Mouse (Mus musculus) cerebellum, postnatal 36 days (tissue): ENCODE measurements around the gene a.

Experiments
- DNase-seq, 2 experiments: peaks; one replicate each; pipeline ENCODE4 v3.0.0; 2021 to 2022; ENCODE audit warnings: mixed read lengths in 2 of 2

The a gene

DNA sequence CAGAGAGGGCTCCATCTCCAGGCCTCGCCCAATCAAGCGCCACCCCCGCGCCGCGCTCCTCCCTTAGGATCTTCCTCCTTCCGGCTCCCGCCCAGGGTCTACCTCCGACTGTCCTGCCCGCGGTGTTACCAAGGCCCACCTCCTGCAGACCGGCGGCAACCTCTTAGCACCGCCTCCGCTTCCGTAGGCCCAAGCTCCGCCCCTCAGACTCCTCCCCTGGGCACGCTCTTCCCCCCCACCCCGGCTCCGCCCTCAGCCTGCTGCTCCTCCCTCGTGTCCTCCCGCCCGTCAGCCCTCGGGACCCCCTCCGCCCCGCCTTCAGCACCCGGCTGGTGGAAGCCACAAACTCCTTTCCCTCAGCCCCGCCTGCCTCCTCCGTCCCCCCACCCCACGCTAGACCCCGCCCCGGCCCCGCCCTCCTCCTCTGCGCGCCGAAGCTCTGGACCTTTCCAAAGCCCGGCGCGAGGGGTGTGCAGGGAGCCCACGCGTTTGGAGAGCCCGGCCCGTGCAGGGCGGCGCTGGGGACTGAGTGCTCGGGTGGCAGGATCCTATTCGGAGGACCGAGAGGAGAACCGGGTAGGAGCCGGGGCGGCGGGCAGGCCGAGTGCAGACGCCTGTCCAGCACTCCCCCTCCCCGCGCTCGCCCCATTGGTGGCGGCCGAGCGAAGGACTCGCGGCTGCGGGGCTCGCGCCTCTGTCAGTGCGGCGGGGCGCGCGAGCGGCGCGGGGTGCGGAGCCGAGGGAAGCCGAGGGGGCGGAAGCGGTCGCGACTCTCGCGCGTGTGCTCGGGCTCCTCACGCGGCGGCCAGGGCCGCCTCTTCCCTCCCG is at the start of gene a, which contains the start of gene Raly:
Gene a, plus strand, starts transcription at position 747 of the 828 bp plus-strand sequence.
Gene Raly, plus strand, starts transcription at position 441 of the 828 bp plus-strand sequence.
- peak; percentile 91 to 97 for DNase-seq

DNA sequence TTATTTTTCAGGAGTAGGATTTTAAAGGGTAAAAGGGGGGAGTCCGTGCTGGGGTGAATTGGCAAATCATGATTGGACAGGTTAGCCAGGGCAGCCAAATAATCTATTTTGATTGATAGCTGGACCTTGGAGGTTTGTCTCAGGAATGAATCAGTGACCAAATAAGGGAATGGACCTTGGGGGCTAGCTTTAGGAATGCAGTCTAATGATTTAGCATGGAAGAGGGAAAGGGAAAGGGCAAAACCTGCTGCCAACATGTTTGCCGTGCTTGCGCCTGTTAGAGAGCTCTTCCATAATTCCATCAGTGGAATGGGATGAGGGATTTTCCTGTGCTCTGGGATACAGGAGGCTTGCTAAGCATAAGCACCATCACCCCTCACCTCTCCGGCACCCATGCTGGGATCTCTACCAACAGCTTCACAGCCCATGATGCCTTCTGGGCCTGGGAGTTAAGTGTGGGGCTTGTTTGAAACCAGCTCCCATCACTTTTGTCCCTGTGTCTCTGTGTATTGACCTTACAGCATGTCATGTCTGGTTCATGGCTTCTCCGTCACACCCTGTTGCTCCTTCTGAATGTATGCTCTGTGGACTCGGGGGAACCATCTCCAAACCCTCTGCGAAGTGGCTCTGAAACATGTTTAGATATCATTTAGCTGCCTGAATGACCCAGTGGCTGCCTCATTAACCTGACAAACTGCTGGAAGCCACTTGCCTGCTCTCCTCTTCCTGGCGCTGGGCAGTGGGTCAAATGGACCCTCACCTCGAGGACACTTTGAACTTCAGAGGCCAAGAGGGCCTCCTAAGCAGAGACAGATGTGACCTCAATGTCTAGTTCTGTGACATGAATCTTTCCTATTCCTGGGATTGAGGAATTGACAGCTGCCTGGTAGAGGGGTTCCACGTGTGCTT is 48.0 kb upstream of the a start:
- no peak for DNase-seq

DNA sequence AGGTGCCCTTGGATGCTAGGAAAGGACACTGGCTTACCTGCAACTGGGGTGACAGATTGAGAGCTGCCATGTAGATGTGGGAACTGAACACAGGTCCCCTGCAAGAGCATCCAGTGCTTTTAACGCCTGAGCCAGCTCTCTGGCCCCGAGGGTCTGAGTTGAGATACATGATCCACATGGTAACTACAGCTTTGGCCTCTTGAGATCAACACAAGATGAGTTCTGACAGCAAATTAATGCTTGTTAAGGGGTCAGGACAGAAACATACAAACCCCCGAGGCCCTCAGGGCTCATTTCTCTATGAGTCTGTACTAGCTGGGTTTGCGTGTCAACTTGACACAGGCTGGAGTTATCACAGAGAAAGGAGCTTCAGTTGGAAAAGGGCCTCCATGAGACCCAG is 47.3 kb upstream of the a start:
- DNase-seq = no peak

DNA sequence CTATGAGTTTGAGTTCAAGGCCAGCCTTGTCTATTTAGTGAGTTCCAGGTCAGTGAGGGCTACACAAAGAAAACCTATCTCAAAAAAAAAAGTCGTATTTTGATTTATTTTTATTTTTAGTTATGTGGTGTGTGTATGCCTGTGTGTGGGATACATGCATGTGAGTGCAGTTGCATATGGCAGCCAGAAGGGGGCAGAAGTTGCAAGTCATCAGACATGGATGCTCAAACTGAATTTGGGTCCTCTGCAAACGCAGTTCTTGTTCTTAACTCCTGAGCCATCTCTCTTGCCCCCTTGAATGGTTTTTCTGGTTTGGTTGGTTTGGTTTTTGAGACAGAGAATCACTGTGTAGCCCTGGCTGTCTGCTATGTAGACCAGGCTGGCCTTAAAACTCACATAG is 42.8 kb upstream of the a start:
- DNase-seq = no peak

DNA sequence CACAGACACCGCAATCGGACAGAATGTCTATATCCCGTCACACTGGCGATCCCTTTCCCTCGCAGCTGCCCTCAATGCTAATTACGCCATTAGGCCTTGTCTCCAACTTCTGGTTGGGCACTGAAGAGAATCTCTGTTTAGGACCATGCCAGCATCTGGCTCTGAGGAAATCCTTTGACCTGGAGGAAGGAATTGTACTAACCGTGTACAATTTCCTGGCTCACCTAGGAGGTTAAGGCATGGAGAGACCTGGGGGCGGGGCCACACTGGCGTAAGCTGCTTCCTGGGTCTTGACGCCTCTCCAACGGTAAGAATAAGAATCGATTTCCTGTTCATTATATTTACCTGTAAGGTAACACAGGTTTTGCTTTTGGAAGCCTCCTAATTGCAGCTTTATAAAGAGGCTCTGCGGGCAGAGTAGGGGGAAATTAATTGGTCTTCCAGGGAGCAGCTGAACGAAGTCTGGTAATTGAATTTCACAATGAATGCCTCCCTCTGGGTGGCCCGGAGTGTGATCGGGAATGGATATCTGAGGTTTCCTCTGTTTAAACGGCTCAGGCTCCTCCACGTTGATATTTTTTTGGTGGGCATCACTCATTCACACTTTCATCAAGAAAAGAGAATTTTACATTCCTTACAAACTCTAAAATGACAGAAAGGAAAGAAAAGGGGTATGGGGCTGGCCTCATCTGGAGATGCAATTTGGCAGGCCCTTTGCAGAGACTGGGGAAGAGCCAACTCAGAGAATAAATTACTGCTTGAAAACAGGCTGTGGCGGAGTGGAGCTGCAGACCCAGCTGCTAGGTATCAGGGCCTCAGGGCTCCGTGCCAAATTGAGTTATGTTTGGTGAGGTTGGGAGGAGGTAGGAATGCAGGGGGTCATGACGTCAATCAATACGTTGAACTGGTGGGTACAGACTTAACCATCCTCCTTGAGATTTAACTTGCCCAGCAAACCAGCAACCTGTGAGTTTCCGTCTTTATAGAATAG is 41.9 kb upstream of the a start:
- no peak for DNase-seq

DNA sequence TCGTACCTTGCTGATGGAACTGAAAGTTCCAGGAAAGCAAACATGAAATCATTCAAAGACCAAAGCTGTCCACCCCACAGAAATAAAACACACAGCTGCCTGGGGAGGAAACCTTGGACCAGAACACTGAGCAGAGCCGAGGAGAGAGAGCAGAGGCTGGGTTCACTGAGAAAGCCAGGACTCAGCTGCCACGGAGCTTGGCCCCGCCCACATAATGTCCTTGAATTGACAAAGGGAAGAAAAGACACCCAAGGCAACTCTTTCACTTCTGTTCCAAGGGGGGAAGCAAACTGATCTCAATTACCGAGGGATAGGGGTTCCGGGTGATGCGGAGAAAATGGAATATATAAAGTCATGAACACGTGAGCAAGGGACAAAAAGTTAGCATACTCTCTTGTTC is 39.3 kb upstream of the a start:
- no peak for DNase-seq

DNA sequence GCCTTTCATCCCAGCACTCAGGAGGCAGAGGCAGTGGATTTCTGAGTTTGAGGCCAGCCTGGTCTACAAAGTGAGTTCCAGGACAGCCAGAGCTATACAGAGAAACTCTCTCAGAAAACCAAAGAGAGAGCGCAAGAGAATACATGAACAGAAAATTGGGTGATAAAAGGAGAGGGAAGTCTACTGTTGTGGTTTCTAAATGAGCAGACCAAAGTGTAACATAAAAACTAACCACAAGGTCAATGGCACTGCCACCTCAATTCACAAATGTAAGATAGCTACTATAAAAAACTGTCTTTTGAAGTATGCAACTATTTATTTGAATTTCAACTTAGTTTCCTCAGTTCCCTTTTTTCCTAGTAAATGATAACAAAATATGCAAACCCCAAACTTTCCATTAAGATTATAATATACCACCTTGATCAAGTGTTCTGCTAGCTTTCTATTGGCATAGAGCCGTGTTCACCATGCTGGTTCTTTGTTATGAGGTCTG is 37.1 kb upstream of the a start:
- DNase-seq = no peak

DNA sequence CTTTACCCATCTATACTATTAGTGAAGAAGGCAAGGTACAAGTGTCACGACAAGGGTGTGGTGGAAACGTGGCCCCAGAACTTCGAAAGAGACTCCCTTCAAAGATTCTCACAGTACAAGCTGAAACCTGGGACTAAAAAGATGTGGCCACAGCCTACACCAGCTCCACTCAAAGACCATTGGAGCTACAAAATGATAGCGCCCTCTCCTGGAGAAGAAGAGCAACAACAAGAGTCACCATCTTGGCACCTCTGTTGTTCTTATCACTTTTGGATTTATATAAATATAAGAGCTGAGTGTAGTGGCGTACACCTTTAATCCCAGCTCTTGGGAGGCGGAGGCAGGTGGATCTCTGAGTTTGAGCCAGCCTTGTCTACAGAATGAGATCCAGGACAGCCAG is 35.4 kb upstream of the a start:
- DNase-seq = no peak

DNA sequence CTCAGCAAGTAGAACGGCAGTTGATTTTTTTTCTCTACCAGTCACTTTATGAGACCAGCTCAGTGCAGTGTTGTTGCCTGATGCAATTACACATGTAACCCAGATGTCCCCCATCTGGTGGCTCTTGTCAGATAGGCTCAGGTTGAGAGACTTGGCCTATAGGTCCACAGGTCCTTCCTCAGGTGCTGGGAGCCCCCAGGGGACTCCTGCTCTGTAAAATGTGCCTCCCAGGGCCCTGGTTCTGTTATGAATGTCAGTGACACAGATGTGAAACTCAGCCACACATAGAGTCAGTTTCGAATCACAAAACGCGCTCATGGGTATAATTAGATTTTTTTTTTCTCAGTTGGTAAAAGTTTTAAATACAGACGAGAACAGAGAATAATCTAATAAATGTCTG is 33.5 kb upstream of the a start:
- DNase-seq = no peak

DNA sequence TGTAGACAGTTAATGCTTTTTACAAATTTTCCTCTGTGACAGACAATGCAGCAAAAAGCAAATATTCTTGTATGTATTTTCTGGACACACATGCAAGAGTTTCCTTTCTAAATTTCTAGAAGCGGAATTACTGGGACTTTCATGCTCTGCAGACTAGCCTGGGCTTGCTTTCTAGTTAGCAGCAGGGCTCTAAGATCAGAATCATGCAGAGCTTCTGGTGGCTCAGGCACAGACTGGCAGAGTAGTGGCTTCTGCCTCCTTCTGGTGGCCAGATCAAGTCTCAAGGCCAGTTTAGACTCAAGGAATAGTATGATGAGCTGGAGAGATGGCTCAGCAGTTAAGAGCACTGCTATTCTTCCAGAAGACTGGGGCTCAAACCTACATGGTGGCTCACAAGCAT is 32.7 kb upstream of the a start:
- no peak for DNase-seq

DNA sequence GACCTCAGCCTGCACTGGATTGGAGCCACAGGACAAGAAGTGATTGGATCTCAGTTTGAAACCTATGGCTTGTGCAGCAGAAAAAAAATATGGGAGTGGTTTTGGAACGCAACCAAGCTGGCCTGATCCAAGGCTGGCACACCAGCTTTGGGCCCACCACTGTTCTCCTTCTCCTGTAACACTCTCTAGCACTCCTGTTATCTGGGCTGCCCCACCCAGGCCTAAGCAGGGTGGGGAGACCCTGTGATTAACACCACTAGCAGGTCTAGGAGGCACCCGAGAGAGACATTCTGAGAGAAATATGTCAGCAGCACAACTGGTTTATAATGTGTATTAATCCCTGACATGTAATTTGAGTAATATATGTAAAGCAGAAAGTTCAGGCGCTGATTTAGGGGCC is 28.0 kb upstream of the a start:
- DNase-seq = no peak

DNA sequence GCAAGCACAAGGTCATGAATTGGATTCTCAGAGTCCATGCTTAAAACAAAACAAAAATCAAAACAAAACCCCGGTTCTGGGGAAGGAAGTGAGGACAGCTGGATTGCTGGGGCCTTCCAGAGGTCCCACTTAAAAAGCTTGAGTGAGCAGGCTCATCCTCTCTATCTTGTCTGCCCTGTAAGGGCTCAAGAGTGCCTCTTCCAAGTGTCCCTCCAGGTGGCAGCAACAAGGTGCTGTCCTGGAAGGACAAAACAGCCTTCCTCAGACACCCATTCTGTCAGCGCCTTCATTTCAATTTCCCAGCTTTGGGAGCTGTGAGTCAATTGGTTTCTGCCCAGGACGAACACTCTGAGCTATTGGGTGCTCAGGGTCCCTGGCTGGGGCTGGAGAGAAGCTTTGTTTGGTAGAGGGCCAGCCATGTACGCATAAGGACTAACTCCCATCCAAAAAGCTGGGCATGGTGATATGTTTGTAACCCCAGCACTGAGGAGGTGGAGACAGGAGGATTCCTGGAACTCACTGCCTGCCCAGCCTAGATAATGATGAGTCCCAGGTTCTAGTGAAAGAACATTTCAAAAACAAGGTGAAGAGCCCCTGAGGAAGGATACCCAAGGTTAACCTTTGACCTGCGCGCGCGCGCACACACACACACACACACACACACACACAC is 26.2 kb upstream of the a start:
- no peak for DNase-seq

DNA sequence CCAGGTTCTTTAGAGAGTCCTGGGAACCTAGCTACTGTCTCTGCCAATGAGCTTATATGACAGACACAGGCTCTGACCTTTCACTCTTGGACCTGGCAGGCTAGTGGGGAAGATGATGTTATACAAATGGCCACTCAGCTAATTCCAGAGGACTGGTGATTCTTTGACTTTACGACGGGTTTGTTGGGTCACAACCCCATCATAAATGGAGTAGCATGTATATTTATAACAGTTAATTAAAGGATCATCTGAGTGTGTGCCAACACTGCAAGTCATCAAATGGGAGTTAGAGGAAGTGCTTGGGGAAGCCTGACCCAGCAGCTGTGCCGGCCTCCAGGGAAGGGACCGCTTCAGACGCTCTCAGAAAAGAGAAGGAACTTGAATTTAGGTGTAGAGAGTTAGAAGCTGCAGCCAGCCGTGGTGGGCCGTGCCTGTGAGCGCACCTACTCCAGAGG is 25.6 kb upstream of the a start:
- DNase-seq = no peak

DNA sequence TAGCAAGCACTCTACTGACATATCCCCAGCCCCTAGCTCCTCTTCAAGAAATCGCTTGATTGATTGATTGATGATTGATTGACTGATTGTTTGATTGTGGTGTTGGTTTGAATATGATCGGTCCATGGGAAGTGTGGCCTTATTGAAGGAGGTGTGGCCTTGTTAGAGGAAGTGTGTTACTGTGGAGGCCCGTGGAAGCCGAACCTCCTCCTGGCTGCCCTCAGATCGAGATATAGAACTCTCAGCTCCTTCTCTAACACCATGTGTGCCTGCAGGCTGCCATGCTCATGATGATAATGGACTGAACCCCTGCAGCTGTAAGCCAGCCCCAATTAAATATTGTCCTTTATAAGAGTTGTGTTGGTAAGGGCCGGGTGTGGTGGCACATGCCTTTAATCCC is 24.2 kb upstream of the a start:
- DNase-seq = no peak

DNA sequence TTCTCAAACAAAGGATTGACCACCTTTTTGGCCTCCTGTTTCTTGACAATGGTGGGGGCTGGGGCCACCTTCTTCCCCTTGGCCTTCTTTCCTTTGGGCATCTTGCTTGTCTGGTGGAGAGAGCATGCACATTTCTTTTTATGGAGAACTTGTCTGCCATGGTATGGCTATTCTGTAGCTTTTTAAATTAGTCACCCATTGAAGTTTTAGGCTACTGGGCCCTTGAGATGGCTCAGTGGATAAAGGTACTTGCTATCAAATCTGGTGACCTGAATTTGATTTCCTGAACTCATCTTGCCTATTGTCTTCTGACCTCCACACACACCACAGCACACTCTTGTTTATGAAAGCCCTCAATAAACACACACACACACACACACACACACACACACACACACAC is 21.3 kb upstream of the a start, which contains the start of gene Gm14214:
Gene Gm14214, minus strand, starts transcription at position 101 of the 400 bp plus-strand sequence.
- DNase-seq = no peak

DNA sequence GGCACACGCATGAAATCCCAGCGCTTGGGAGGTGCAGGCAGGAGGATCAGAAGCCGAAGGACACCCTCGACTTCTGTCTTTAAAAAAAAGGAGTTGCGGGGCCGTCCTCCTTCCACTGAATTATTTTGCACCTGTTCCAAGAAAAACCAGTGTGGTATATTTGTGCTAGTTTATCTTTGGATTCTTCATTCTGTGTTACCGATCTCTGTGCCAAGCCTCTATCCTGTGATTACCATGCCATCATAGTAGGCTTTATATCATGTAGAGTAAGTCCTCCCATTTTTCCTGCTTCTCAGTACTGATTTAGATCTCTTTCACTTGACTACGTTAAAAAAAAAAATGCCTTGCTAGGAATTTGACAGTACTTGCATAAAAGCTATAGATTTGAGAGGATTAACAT is 19.6 kb upstream of the a start:
- DNase-seq = no peak

DNA sequence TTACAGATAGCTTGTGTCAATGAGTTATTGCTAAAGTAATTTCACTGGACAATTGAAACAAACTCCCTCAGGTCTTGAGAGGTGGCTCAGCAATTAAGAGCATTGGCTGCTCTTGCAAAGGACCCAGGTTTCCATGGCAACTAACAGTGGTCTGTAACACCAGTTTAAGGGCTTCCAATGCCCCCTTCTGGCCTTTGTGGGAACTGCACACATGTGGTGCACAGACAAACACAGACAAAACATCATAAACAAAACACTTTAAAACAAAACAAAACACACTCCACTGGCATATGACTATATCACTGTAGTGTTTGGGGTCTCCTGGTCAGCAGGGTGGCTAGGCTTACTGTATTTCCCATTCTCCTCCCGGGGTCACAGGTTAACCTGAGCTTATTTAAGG is 17.2 kb upstream of the a start:
- DNase-seq = no peak

DNA sequence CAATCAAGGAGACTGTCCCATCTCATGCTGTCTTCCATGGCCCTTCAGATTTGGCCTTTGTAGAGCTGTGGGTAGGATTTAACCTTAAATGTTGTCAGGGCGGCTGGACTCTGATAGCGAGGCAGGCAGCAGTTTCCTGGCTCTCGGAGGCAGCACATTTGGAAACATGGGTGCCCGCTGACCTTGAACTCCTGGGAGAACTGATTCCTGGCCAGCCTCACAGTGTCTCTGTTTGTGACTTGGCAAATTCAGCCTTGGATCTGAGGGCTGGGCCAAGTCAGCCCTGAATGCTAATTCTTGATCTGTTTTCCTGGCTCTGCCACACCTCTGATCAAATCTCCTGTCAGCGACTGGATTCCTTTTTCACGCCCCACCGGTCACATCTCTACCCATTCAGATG is 14.7 kb upstream of the a start:
- no peak for DNase-seq

DNA sequence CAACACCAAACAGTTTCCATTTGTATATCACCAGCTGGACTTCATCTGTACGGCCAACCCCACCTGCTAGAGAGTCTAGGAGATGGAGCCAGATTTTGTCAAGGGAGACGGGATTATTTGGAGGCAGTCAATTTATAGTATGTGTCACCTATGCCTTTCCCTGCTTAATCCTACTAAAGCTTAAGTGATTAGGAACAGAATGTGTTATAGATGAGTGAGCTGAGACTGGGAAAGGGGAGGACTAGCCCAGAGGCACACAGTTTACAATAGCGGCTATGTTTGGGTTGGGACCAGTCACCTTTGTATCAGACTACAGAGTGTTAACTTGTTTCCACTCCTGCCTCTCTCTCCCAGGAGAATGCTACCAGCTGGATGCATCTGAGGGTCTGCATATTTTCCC is 11.6 kb upstream of the a start:
- no peak for DNase-seq

DNA sequence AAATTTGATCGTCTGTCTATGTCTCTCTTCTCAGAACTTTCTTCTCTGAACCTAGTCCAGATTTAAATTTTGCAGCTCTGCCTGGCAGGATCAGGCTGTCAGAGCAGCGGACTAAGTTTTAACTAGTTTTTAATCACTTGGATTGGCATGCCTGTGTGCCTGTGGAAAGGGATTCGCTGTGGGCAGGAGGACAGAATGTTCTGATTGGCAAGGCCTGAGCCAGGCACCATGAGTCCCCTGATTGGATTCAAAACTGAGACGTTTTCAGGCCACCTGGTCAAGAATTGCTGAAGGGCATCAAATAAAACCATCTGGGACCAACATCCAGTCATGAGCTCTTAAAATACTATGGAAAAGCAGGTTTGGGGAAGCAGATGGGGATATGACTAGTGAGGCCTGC is 8.8 kb upstream of the a start:
- no peak for DNase-seq

DNA sequence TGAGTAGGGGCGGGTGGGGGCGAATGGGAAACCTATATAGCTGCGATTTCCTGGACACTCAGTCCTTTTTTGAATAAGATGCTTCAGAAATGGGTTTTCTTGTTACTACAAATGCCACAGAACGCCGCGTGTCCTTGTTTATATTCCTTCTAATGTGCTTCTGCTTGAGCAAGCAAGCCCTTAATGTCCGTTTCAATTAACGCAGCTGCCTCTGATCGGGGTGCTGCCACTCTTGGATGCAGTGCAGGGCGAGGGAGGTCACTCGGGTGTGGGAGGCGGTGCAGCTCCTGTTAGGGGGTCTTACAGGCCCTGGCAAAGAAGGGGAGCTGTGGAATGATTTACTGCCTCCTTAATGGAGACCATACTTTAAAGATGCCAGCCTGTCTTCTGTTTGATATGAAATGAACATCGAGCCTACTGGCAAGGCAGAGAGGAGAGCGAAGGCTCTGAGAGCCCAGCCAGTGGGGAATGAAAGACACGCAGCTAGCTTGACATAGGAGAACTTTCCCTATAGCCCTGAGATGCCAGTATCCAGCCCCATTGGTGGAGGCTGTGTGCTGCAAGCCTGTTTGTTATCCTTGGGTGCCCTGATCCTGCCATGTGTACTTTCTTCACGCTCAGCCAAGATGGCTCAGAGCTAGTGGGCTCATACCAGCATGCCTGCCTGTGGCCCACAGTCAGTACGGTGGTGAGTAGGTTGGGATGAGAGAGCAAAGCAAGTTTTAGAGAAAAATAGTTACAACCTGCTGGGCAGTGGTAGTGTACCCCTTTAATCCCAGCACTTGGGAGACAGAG is 8.1 kb upstream of the a start:
- DNase-seq = no peak
